Mouse (Mus musculus) CD4-positive, CD25-positive, alpha-beta regulatory T cell, adult 9 weeks (primary cell): ENCODE results near the gene Snapin. TPM values are rescaled to one million over a fixed set of nuclear protein-coding genes. Genes with fewer than 3 reads are reported as not detected.

ENCODE experiments used
- polyA plus RNA-seq: library from polyadenylated mRNA; unstranded; fragments of 100-300 nt; shearing (Covaris generic); gene quantifications from one replicate; pipeline ENCODE4 v1.2.1, GENCODE M21; 2017

The Snapin gene
- 93.2 TPM for polyA plus RNA-seq

DNA sequence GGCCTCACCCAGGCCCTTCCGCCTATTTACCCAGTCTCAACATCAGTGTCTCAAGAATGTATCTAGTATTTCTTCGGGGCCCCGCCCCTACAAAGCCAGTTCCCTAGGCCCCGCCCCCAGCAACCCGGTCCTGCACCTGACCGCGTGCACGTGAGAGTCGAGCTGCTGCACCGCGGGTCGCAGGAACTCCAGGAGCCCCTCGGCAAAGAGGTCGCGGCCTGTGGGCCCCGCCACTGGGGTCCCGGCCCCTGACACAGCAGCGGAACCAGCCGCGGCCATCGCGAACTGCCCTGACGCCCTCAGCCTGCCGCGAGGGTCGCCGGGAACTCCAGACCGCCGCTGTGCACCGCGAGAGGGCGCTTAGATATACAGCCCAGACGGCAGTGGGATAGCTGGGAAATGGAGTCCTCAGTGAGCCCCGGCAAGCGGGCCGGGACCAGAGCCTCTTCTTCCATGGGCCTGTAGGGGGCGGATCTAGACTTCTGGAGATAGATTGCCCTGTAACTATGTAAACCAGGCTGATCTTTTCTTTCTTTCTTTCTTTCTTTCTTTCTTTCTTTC is at the start of gene Snapin:
Snapin (minus strand) TSS at position 338 of the 561 bp plus-strand sequence.

GRCm38 (mm10) chr3:90537141-90537904 is 46.5 kb upstream of the Snapin start, which contains the start of gene S100a16:
TSS of gene S100a16 (plus strand) at chr3:90537254.

DNA sequence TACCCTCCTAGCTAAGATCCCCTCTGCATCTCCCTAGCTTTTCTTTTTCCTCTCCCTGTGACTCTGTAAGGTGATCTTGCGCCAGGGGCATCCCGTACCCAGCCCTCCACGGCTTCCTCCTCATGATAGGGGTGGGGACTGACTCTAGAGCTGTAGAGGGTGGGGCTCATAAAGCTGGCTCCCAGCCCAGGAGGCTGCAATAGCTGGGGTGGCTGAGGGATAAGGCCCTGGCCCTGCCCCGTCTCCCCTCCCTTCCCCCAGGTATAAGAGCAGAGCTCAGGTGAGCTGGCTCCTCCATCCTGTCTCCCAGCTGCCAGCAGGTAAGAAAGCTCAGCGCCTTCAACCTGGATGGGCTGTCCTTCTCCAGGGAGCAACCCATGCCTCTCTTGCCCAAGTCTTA is 35.7 kb upstream of the Snapin start, which contains the start of gene S100a14:
S100a14 (plus strand) TSS at position 277 of the 400 bp plus-strand sequence.

GRCm38 (mm10) chr3:90513796-90514590 is 23.2 kb upstream of the Snapin start, which contains the start of the genes S100a1 and S100a13:
TSS of gene S100a1 (minus strand) at chr3:90514392.
TSS of gene S100a13 (plus strand) at chr3:90514435.

GRCm38 (mm10) chr3:90508950-90509746 is 18.3 kb upstream of the Snapin start, which contains the start of gene Chtop:
TSS of gene Chtop (minus strand) at chr3:90509498.

DNA sequence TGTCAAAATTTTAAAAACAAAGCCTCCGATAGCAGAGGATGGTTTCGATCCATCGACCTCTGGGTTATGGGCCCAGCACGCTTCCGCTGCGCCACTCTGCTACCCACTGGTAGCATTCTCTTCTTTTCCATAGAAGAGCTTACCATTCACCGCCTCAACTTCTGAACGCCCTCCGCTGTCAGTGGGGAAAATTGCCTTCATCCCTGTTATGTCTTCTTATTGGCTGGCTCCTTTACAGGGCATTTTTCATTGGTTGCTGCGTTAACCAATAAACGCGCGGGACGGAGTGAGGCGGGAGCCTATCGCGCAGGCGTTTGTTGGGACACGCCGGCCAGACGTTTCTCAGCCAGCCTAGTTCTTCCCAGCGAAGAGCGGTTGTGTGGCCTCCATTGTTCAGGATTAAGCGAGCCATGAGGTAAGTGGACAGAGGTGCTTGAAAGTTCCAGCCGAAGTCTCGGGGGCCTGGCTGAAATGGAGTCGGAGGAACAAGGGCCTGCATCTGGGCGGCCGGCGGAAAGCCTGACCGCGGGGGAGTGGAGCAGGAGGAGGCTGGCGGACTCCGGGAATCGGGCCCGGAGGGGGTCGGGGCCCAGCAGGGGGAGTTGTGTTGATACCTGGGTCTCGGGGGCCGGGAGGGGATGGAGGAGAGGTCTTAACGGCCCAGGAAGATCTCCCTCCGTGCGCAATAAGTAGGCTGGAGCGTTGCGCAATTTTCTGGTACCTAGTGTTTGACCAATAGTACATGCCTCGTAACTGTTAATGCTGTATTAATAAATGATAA is 14.8 kb downstream of the Snapin start, which contains the start of gene Ilf2:
Ilf2 (plus strand) TSS at position 296 of the 781 bp plus-strand sequence.

GRCm38 (mm10) chr3:90465686-90466310 is 25.0 kb downstream of the Snapin start, which contains the start of gene Npr1:
TSS of gene Npr1 (minus strand) at chr3:90465866.

Other genes with a start within 250 kb of the Snapin start
- gene Creb3l4, start 247.5 kb downstream of the Snapin start, polyA plus RNA-seq, result 0.17 TPM
- 3.7 TPM for gene Slc39a1, start 242.9 kb downstream of the Snapin start, polyA plus RNA-seq
- 76.0 TPM for gene Crtc2, start 236.9 kb downstream of the Snapin start, polyA plus RNA-seq
- gene Dennd4b, start 225.8 kb downstream of the Snapin start, polyA plus RNA-seq, result 44.5 TPM
- gene Gatad2b, start 197.9 kb downstream of the Snapin start, polyA plus RNA-seq, result 13.5 TPM
- gene Slc27a3, start 101.1 kb downstream of the Snapin start, polyA plus RNA-seq, result 0.40 TPM
- gene Ints3, start 57.4 kb downstream of the Snapin start, polyA plus RNA-seq, result 41.4 TPM
- gene Npr1, start 25.2 kb downstream of the Snapin start, polyA plus RNA-seq, result not detected
- 117 TPM for gene Ilf2, start 14.9 kb downstream of the Snapin start, polyA plus RNA-seq
- 193 TPM for gene Chtop, start 18.5 kb upstream of the Snapin start, polyA plus RNA-seq
- 3.7 TPM for gene S100a1, start 23.4 kb upstream of the Snapin start, polyA plus RNA-seq
- 154 TPM for gene S100a13, start 23.4 kb upstream of the Snapin start, polyA plus RNA-seq
- not detected for gene S100a14, start 35.8 kb upstream of the Snapin start, polyA plus RNA-seq
- not detected for gene S100a16, start 46.2 kb upstream of the Snapin start, polyA plus RNA-seq
- gene S100a3, start 69.5 kb upstream of the Snapin start, polyA plus RNA-seq, result 1.9 TPM
- gene S100a2, start 99.2 kb upstream of the Snapin start, polyA plus RNA-seq, result not detected
- not detected for gene Gm42674, start 110.9 kb upstream of the Snapin start, polyA plus RNA-seq
- gene S100a4, start 112.7 kb upstream of the Snapin start, polyA plus RNA-seq, result 213 TPM
- gene S100a5, start 117.5 kb upstream of the Snapin start, polyA plus RNA-seq, result not detected
- 296 TPM for gene S100a6, start 121.8 kb upstream of the Snapin start, polyA plus RNA-seq
- not detected for gene S100a7a, start 163.0 kb upstream of the Snapin start, polyA plus RNA-seq
- not detected for gene S100a8, start 177.9 kb upstream of the Snapin start, polyA plus RNA-seq
- not detected for gene S100a9, start 204.7 kb upstream of the Snapin start, polyA plus RNA-seq
- gene Pglyrp4, start 235.9 kb upstream of the Snapin start, polyA plus RNA-seq, result not detected